Mouse (Mus musculus) lung, postnatal 14 days (tissue): ENCODE data around the gene Grb2.

Experiments
- DNase-seq: peaks from one replicate; pipeline ENCODE4 v3.0.0; 2021

The Grb2 gene

DNA sequence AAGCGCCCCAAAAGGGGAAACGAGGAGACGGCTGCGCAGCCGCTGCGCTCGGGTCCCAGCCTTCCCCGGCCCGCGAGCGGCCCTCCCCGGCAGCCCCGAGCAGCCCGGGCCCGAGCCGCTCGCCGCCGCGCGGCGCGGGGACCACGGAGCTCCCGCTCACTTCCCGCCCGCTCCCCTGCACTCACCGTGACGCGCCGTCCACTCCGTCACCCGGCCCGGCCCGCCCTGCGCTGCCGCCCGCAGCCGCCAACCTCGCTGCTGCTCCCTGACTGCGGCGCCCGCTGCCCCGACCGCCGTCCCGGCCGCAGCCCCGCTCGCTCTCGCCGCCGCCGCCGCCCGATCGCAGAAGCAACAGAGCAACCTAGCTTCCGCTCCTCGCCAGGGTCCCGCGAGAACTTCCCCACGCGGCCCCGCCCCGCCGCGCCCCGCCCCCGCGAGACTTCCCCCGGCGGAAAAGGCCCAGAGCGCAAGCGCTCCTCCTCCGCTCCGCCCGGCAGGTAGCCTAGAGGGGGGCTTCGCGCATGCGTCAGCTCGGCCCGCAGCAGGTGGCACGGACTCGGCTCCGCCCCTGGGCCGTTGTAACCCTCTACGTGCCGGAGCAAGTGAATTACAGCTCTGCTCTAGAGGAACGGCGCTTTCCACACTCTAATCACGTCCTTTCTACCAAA, at the start of gene Grb2:
TSS of gene Grb2 (minus strand) at position 389 of the 668 bp plus-strand sequence.
- DNase-seq, result peak; percentile 99

DNA sequence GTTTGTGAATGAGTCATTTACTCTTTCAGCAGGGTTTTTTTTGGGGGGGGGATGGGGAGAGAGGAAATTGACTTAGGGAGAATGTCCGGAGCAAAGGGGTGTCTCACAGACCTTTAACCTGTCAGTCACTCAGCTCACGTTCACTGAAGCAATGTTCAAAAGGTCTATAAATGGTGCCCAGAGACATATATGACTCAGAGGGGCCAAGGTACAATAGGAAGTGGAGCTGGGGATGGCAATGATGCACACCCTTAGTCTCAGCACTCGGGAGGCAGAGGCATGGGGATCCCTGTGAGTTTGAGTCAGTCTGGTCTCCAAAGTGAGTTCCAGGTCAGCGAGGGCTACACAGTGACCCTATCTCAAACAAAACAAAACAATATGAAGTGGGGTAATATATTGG, 45.1 kb upstream of the Grb2 start:
- no peak for DNase-seq

- no peak for DNase-seq
These were observed 44.3 kb upstream of the Grb2 start for GRCm38 (mm10) chr11:115752653-115753052.

DNA sequence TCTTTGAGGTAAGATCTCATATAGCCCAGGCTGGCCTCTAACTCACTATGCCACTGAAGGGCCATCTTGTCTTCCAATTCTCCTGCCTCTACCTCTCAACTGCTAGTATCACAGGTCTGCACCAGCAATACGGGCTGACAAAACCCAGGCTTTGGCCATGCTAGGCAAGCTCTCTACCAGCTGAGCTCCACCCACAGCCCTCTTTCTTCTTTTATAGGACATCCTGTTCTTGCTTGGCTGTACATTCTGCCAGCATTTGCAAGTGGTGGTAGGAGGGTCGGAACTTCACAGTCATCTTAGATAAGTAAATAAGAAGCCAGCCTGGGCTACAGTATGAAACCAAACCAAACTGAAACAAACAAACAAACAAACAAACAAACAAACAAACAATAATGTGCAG, 43.3 kb upstream of the Grb2 start:
- DNase-seq, result no peak

- no peak for DNase-seq
These were observed 41.4 kb upstream of the Grb2 start for GRCm38 (mm10) chr11:115749834-115750233.

DNA sequence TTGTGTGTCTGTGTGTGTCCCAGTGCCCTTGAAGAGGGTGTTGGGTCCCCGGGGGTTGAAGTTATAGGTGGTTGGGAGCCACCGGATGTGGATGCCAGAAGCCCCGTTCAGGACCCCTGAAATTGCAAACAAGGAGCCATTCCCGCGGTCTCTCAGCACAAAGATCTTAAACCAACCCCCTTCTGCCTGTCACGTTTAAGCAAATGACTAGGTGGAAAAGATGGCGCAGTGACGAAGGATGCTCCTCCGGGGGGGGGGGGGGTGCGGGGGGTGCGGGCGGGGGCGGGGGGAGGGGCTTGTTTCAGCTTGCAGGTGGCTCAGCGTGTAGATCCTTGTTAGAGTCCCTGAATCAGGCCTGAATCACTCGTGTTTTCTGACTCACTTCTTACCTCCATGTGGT, 39.0 kb upstream of the Grb2 start:
- no peak for DNase-seq

DNA sequence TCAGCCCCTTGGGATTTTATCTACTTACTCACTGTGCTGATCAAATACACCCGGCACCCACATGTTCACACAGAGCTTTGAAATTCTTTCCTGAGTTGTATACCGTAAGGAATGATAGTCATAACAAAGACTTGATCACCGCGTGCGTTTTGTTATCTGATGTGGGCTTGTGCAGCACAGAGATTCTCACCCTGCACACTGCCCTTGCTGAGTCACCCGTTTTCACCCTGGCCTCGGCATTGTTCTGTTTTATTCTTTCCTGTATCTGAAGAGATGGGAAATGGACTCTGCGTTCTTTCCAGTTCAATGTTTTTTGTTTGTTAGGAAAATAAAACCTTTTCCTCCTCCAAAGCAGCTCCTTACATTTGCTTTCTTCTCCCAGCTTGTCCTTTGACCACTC, 38.4 kb upstream of the Grb2 start:
- DNase-seq, result no peak

DNA sequence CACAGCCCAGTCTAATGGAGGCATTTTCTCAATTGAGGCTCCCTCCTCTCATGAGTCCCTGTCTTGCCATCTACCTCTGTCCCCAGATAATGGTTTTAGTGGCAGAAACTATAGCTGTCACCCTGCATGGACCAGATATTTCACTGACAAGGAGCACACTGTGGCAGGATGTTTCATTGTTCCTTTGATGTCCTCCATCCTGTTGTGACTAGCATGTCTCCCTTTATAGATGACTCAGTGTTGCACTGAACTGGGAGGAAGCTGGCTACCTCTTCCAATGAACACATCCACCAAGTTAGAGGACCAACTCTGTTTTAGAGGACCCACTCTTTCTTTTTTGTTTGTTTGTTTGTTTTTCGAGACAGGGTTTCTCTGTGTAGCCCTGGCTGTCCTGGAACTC, 37.7 kb upstream of the Grb2 start:
- DNase-seq, result no peak

GRCm38 (mm10) chr11:115744385-115744784, 36.0 kb upstream of the Grb2 start:
- DNase-seq, result no peak

- no peak for DNase-seq
These were observed 34.5 kb upstream of the Grb2 start for GRCm38 (mm10) chr11:115742926-115743325.

DNA sequence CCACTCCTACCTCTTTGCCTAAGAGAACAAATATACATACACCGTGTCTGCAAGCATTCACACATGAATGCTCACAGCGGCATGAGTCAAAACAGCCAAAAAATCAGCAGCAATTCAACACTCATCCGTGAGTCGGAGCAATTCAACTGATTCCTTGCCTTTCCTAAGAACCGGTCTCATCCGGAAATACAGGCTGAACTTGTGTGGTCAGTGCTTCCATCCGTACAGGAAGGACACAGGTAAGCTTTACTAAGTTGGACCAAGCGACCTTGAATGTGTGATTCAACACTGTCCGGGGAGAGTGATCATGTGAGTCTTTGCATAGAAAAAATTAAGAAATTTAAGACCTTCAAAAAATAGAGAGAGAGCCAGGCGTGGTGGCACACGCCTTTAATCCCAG, 32.7 kb upstream of the Grb2 start:
- no peak for DNase-seq

DNA sequence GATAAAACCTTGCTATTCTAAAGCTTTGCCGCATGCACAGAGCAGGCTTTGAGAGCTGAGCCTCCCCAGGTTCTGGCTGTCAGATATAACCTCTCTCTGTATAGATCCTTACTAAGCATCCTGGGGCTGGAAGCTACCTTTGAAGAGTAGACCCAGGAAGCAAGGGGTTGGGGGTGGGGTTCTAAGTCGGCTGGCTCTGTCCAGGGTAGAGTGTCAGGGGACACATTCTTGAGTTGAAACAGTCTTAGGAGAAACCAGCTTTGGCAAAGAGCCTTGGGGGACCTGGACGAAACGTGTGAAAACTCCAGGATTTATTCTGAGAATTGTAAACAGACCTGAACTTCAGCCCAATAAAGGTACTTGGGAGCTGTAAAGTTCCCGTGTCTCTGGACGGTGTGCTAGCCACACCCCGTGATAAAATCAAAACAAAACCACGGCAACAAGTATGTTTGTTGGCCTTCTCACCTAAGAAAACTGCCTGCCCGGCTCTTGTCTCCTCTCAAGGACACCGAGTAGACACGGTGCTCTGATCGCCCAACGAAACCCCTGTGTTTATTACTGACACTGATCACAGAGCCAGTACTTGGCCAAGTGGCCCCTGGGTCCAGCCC, 30.0 kb upstream of the Grb2 start:
- DNase-seq, result no peak

- no peak for DNase-seq
These were observed 29.3 kb upstream of the Grb2 start for GRCm38 (mm10) chr11:115737608-115738208.

GRCm38 (mm10) chr11:115734041-115734686, 25.8 kb upstream of the Grb2 start:
- no peak for DNase-seq

- DNase-seq, result no peak
These were observed 14.8 kb upstream of the Grb2 start for GRCm38 (mm10) chr11:115723231-115723630.

DNA sequence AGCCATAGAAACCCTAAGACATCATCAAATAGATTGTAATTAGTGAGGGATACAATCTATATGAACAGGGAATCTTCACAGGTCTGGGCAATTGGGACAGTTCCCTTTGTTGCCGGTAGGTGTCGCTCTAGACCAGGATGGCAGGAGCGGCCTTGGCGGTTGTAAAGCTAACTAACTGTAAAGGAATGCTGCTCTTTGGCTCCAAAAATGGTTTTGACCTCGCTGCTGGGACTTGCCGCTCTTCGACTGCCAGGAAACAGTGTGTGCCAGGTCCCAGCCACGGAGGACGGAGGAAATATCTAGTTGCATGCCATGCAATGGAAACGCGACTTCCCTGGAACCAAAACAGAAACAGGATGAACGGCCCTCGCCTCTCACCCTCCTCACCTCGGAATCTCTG, 14.2 kb upstream of the Grb2 start:
- DNase-seq, result peak; percentile 88

GRCm38 (mm10) chr11:115717660-115718390, 9.4 kb upstream of the Grb2 start:
- DNase-seq, result peak; percentile 50

DNA sequence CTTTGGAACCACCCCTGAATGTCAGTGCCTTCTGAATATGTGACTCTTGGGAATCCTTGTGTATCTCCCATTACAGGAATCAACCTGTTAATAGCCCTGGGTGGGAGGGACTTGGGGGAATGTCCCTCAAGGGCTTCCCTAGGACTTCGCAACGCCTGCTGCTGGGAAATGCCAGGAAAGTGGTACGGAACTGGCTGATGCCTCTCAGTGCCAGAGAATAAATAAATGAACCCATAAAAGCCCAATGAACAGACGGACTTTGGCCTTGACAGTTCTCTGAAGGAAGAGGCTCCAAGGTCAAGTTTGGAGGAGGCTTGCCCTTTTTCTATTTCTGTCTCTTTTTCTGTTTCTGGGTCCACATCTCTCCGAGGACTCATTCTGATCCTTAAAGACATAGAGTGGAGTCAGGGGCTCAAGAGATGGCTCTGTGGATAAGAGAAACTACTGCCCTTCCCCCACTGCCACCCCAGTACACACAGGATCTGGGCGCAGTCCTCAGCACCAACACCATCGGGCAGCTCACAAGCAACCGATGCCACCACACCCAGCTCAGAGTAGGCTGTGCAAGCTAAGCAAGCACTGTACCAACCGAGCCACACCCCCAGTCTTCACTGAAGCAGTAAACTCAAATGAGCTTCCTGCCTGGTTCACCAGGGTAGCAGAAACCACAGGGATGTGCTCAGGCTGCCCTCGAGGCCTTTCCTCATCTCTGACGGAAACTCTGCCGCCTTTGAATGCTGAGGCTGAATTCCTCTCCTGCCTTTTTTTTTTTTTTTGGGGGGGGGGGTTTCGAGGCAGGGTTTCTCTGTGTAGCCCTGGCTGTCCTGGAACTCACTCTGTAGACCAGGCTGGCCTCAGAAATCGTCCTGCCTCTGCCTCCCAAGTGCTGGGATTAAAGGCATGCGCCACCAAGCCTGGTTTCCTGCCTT, 8.3 kb upstream of the Grb2 start:
- DNase-seq, result no peak

- DNase-seq, result peak; percentile 68
These were observed 6.1 kb upstream of the Grb2 start for GRCm38 (mm10) chr11:115714491-115714890.

GRCm38 (mm10) chr11:115713447-115713846, 5.0 kb upstream of the Grb2 start:
- DNase-seq, result no peak

- DNase-seq, result no peak
These were observed 4.4 kb upstream of the Grb2 start for GRCm38 (mm10) chr11:115712674-115713298.

- no peak for DNase-seq
These were observed 3.9 kb upstream of the Grb2 start for GRCm38 (mm10) chr11:115712268-115712667.
